Mouse (Mus musculus): ENCODE measurements around the gene Jtb. TPM values are rescaled to one million over a fixed set of nuclear protein-coding genes. Genes with fewer than 3 reads are reported as not detected.

Gene Jtb
- 10 to 100 TPM; 44.3 to 45.3 TPM for total RNA-seq (2021)
- long read RNA-seq, experiment 1, transcript Jtb-201 (5 exons, 1,101 nt) = major isoform, 19 of 27 reads
- long read RNA-seq, experiment 1, partial matches to known transcripts = 2 of 27 reads
- long read RNA-seq, experiment 1, other reads (novel, unspliced or antisense) = 6 of 27 reads
- long read RNA-seq, experiment 2, transcript Jtb-201 (5 exons, 1,101 nt) = major isoform, 38 of 51 reads
- long read RNA-seq, experiment 2, partial matches to known transcripts = 3 of 51 reads
- long read RNA-seq, experiment 2, other reads (novel, unspliced or antisense) = 10 of 51 reads

DNA sequence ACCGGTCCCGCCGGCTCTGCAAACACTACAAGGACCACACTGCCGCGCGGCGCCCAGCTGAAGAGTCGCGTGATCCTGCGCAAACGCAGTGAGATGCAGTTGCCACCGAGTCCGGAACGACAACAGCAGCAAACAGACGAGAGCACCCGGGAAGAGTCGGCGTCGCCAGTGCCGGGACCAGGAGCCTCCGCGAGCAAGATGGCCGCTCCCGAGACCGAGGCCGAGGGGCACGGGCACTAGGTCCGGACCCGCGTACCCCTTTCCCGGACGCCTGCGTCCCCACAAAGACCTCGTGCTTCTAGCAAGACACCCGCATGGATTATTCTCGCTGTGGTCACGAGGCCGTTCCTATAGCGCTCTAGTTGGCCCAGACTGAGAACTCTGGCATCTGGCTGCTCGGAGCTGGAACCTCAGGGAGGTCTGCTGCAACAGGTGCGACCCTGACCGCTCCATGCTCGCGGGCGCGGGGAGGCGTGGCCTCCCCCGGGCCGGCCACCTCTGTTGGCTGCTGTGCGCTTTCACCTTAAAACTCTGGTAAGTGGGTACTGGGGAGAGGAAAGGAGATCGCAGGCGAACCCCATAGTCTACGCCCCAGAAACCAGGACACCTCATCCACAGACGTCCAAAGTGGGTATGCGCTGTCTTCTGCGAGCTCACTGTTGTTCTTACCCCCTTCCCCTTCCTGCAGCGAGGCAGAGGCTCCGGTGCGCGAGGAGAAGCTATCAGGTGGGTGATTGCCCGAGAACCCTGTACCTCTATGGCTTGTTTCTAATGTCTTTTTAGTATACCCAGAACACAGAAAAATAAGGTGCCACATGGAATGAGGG is at the start of gene Jtb:
TSS of gene Jtb (plus strand) at position 91 of the 827 bp plus-strand sequence.
- peak within 1 kb of the TSS; percentile 93 for H3K27ac ChIP-seq
- peak; percentile 28 for TF ChIP-seq CTCF (conservative IDR thresholded peaks at IDR 0.05)
- peak; percentile 94 to 96 for DNase-seq (ENCODE audit: low spot score in 2 of 2)
- peak within 1 kb of the TSS; percentile 95 for H3K4me3 ChIP-seq

DNA sequence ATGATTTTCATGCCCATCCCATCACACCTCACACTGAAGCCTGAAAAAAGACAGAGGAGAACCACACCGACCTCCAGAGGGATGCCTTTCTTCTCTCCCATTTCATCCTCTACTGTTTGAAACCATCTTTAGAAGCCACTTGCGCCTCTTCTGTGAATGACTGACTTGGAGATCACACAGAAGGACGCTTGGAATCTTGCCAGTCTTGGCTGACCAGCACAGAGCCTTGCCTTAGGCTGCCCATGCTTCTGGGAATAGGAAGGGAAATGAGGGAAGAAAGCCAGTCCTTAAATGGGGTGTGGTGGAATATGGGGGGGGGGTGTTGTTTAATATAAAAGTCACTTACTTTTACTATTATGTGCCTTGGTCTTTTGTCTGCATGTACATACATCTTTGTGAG is 47.8 kb upstream of the Jtb start:
- no peak for DNase-seq (ENCODE audit: low spot score in 2 of 2)
- TF ChIP-seq CTCF (conservative IDR thresholded peaks at IDR 0.05) = no peak
- Histone ChIP-seq H3K4me3 (no peak overlapping the region), H3K27ac (no peak overlapping the region)

- DNase-seq (ENCODE audit: low spot score in 2 of 2) = no peak
- TF ChIP-seq CTCF (conservative IDR thresholded peaks at IDR 0.05) = no peak
- H3K4me3 ChIP-seq = no peak overlapping the region
- no peak overlapping the region for H3K27ac ChIP-seq
Measured at GRCm38 (mm10) chr3:90190859-90191510, 40.4 kb upstream of the Jtb start.

GRCm38 (mm10) chr3:90194759-90195158 is 36.6 kb upstream of the Jtb start:
- no peak for DNase-seq (ENCODE audit: low spot score in 2 of 2)
- TF ChIP-seq CTCF (conservative IDR thresholded peaks at IDR 0.05) = no peak
- no peak overlapping the region for H3K4me3 ChIP-seq
- no peak overlapping the region for H3K27ac ChIP-seq

- Histone ChIP-seq H3K4me3 (no peak overlapping the region), H3K27ac (no peak overlapping the region)
- TF ChIP-seq CTCF (conservative IDR thresholded peaks at IDR 0.05) = no peak
- DNase-seq (ENCODE audit: low spot score in 2 of 2) = no peak
Measured at GRCm38 (mm10) chr3:90195644-90196043, 35.8 kb upstream of the Jtb start.

- H3K4me3 ChIP-seq = no peak overlapping the region
- DNase-seq (ENCODE audit: low spot score in 2 of 2) = no peak
- TF ChIP-seq CTCF (conservative IDR thresholded peaks at IDR 0.05) = no peak
- no peak overlapping the region for H3K27ac ChIP-seq
Measured at GRCm38 (mm10) chr3:90197548-90197947, 33.8 kb upstream of the Jtb start.

- no peak for TF ChIP-seq CTCF (conservative IDR thresholded peaks at IDR 0.05)
- no peak for DNase-seq (ENCODE audit: low spot score in 2 of 2)
- H3K4me3 ChIP-seq = no peak overlapping the region
- H3K27ac ChIP-seq = no peak overlapping the region
Measured at GRCm38 (mm10) chr3:90202884-90203283, 28.5 kb upstream of the Jtb start.

DNA sequence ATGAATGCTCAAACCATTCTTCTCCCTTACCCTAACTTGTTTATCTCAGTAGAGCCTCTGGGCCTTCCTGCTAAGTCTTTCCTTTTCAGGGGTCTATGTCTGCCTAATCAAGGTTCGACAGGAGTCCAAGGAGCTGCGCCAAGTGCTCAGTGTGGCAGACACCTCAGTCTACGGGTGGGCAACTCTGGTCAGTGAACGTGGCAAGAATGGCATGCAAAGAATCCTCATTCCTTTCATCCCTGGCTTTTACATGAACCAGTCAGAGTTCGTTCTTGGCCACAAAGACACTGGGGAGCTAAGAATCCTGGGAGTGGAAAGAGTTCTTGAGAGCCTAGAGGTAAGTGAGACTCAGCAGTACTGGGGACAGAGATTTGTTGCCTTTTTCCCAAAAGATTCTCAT is 27.8 kb upstream of the Jtb start:
- Histone ChIP-seq H3K4me3 (no peak overlapping the region), H3K27ac (no peak overlapping the region)
- DNase-seq (ENCODE audit: low spot score in 2 of 2) = no peak
- TF ChIP-seq CTCF (conservative IDR thresholded peaks at IDR 0.05) = no peak

DNA sequence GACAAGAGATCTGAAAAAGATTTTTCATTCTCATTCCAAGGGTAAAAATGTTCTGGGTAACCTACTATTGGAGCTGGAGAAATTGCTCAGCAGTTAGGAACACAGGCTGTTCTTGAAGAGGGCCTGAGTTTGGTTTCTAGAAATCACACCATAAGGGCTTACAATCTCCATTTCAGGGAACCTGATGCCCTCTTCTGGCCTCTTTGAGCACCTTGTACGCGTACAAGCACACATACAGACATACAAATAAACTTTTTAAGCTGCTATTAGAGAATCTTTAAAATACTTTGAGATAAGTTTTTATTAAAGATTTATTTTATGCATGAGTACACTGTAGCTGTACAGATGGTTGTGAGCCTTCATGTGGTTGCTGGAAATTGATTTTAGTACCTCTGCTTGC is 26.8 kb upstream of the Jtb start:
- no peak for DNase-seq (ENCODE audit: low spot score in 2 of 2)
- Histone ChIP-seq H3K4me3 (no peak overlapping the region), H3K27ac (no peak overlapping the region)
- peak; percentile 14; the same call in 1 of the 2 replicates for TF ChIP-seq CTCF (conservative IDR thresholded peaks at IDR 0.05)

DNA sequence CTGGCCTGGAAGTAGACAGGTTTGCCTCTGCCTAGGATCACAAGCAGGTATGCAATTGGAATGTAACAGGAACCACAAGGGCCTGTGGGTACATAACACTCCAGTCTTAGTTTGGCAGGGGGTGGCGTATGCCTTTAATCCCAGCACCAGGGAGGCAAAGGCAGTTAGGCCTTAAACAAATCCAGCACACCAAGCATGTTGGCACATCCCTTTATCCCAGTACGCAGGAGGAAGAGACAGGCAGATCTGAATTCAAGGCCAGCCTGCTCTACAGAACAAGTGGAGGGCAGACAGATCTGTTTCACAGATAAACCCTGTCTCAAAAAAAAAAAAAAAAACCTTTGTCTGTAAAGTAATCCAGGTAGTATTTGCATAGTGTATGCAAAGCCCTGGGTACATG is 22.7 kb upstream of the Jtb start:
- no peak overlapping the region for H3K4me3 ChIP-seq
- no peak for TF ChIP-seq CTCF (conservative IDR thresholded peaks at IDR 0.05)
- H3K27ac ChIP-seq = no peak overlapping the region
- no peak for DNase-seq (ENCODE audit: low spot score in 2 of 2)

GRCm38 (mm10) chr3:90209908-90210566 is 21.4 kb upstream of the Jtb start:
- DNase-seq (ENCODE audit: low spot score in 2 of 2) = no peak
- no peak for TF ChIP-seq CTCF (conservative IDR thresholded peaks at IDR 0.05)
- no peak overlapping the region for H3K4me3 ChIP-seq
- H3K27ac ChIP-seq = no peak overlapping the region

GRCm38 (mm10) chr3:90211475-90212398 is 19.7 kb upstream of the Jtb start:
- H3K4me3 ChIP-seq = peak overlapping the region; percentile 96

More at GRCm38 (mm10) chr3:90211475-90212398, 19.7 kb upstream of the Jtb start:
- DNase-seq (ENCODE audit: low spot score in 2 of 2) = no peak
- peak overlapping the region; percentile 5; the same call in 1 of the 2 replicates for H3K27ac ChIP-seq
- no peak for TF ChIP-seq CTCF (conservative IDR thresholded peaks at IDR 0.05)
